Mouse (Mus musculus): ENCODE measurements around the gene Fhl3.
"Not testable (repeated sequence)": the region's sequence is repeated elsewhere in the genome, so short reads cannot be mapped to it uniquely, and the experiment has no call there.

The Fhl3 gene

DNA sequence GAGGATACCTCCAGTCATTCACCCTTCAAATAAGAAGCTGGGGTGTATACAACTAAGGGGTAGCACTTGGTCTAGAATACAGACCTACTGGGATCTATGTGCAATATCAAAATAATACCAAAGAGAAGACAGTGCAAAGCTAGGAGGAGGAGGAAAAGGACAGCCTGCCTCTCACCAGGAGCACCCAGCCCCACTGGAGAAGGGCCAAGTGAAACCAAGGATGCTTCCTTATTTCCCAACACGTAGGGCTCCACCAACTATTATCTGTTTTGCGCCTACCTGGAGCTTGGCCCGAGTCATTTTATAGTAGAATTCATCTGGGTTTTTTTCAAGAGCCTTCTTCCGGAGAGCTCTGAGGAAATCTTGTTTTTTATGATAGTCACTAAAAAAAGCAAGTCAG, 17.0 kb upstream of the Fhl3 start:
- no peak for DNase-seq (ENCODE audit: low spot score in 2 of 2)

DNA sequence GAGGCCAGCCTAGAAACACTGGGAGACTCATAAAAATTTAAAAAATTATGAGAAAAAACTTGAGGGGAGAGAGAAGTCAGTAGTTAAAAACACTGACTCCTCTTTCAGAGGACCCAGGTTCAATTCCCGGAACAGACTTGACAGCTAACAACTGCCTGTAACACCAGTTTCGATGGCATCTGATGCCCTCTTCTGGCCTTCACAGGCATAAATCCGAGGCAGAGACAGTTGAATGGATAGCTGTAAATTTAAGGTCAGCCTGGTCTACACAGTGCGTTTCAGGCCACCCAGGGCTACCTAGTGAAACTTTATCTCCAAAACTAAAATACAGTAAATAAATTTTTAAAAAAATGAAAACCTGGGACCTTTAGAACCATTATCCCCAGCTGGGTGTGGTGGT, 15.5 kb upstream of the Fhl3 start:
- no peak for DNase-seq (ENCODE audit: low spot score in 2 of 2)

DNA sequence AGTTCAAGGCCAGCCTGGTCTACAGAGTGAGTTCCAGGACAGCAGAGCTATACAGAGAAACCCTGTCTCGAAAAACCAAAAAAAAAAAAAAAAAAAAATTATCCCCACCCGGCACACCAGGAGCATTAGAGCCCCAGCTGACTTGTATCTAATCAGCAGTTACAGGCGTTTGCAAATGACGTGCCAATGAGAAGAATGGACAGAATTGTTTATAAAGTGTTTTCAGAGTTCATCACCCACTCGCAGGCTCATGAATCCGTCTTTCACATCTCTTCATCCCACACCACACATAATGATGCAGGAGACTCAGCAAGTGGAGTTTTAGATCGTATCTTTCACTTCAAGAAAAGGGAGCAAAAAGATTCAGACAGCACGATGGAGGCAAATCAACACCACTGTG, 15.0 kb upstream of the Fhl3 start:
- no peak for DNase-seq (ENCODE audit: low spot score in 2 of 2)

DNA sequence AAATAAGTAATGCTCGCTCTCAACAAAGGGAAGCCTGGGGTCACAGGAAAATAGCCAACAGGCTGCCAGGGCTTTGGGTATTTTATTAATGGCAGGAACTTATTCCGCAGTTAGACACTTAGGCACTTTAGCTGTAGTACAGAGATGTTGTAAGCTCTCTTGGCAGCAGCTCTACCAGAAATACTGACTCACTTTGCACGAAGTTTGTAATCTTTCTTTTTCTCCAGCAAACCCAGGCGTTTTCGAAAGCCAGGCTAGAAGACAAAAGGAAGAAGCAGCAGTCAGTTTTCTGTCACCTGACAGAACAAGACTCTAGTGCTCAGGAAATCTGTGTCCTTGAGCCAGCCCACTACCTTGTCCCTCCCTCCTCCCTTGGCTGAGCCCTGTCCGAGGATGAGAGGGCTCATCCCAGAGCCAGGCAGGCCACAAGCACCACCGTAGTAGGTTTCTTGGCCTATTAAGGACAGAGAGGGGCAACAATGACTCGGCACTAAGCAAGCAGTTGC, 14.6 kb upstream of the Fhl3 start:
- no peak for DNase-seq (ENCODE audit: low spot score in 2 of 2)

DNA sequence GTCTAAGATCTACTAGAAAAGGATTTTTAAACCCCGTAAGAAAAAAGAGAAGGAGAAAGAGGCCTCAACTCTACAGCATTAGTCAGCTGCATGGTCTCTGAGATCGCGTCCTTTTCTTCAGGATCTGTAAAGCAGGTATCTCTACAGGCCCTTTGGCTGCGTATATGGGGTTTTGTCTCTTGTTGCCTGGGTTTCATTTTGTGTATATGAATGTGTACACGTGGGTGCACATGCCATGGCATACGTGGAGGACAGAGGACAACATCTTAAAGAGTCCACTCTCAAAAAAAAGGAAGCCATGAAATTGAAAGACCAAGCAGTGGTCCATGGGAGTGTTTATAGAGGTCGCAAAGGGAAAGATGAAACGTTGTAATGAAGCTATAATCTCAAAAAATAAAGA, 9.0 kb upstream of the Fhl3 start:
- no peak for DNase-seq (ENCODE audit: low spot score in 2 of 2)

DNA sequence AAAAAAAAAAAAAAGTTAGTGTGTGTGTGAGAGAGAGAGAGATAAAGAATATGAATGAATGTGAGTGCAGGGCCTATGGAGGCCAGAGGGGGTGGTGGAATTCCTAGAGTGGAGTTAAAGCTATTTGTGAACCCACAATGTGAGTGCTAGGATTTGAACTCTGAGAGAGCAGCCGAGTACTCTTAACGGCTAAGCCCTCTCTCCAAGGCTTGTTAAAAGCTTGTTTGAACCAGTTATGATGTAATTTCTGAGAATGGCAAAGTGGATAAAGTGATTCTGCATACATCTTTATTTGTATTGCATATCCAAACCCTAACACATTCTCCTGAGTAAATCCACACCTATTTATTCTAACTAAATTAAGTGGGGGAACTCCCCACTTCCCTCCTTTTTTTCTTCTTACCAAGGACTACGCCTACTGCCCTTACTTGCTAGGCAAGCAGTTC, 8.1 kb upstream of the Fhl3 start:
- DNase-seq (ENCODE audit: low spot score in 2 of 2): no peak

DNA sequence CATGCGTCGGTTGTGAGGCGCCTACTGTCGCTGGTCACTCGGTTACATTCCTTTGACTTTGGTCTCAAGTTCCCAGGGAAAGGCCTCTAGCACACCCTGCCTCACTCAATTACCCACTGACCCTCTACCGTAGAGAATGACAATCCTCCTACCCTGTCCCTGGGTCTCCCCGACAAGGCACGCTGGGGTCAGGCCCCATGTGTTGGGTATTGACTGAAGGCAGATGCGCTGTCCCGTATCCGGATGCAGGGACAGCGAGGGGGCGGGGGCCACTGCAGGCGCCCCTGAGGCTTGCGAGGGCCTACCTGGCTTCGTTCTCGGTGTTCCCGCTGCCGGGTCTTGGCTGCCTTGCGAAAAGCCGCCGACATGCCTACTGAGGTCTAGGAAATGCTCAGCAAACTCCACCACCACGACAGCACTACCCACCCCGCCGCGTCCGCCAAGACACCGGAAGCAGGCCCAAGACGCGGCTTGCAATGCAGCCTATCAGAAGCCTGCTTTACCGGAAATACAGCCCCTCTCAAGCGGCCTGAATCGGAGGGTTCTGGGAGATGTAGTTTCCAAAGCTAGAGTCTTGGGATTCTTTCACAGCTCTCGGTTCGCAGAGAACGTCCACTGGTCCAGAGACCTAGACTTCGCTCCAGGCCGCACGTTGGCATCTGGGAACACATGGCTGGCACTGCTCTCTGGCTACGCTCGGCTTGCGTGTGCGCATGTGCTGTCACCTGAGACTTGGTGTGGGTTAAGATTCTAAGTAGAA, 7.2 kb upstream of the Fhl3 start, which contains the start of gene Utp11:
Gene Utp11 (minus strand): TSS at position 466 of the 760 bp plus-strand sequence.
- peak; percentile 80 to 84 for DNase-seq (ENCODE audit: low spot score in 2 of 2)

DNA sequence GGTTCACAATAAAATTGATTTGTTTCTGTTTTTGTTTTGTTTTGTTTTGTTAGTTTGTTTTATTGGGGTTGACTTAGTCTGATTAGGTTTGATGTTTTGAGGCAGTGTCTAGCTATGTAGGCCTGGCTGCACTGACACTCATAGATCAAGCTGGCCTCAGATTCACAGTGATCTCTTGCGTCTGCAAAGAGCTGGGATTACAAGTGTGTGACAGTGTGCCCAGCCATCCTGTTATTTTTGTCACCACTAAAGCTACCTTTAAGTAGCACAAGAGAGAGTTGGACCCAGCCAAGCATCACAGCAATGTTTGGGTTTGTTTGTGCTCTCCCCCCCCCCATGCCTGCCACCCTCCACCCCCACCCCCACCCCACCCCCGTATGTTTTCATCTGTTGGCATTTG, 5.9 kb upstream of the Fhl3 start:
- DNase-seq (ENCODE audit: low spot score in 2 of 2): no peak

DNA sequence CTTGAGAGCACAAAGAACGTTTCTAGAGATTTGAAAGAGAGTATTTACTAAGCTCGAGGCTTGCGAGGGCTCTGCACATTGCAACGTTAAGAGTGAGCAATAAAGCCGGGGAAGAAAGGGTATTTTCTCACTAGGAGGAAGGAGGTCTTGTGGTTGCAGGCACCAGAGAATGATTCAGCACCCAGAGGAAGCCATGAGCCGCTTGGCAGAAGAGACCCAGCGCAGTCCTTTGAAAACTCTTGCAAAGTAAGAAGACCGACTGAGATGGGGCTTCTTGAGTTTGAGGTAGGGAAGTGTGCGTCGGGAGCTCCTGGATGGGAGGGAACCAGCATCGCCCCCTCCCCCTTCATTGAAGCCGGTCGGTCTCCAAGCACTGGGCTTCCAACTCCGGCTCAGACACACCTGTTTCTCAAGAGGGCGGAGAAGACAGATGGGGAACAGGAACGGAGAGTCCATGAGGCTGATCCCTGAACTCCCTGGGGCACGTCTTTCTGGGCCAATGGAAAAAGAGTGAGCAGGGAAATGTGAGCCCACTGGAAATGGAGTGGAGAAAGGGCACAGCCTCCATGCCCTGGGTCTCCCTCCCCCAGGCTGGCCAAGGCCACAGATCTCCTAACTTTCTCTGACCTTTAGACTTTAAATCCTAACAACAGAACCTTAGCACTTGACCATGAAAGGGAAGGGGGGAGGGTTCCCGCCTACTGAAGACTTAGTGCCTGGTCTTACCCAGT, 4.5 kb upstream of the Fhl3 start:
- DNase-seq (ENCODE audit: low spot score in 2 of 2): peak in 1 of 2 experiments; percentile 47

DNA sequence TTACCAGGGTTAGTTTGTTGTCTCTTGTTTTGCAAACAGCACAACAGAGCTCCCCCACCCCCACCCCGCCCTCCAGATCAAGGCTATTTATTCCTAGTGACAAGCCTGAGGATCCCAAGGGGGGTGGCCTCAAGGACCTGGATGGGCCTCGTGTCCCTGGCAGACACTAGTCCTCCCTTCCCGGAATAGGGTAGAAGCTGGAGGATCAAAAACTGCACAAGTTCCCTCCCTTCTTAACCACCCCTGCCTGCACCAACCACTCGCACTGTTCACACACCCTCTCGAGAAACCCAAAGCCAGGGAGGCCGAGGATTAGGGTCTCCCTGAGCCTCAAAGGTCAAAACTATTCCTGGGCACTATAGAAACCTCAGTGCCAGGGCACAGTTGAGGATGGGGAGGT, 710 bp upstream of the Fhl3 start:
- no peak for DNase-seq (ENCODE audit: low spot score in 2 of 2)

DNA sequence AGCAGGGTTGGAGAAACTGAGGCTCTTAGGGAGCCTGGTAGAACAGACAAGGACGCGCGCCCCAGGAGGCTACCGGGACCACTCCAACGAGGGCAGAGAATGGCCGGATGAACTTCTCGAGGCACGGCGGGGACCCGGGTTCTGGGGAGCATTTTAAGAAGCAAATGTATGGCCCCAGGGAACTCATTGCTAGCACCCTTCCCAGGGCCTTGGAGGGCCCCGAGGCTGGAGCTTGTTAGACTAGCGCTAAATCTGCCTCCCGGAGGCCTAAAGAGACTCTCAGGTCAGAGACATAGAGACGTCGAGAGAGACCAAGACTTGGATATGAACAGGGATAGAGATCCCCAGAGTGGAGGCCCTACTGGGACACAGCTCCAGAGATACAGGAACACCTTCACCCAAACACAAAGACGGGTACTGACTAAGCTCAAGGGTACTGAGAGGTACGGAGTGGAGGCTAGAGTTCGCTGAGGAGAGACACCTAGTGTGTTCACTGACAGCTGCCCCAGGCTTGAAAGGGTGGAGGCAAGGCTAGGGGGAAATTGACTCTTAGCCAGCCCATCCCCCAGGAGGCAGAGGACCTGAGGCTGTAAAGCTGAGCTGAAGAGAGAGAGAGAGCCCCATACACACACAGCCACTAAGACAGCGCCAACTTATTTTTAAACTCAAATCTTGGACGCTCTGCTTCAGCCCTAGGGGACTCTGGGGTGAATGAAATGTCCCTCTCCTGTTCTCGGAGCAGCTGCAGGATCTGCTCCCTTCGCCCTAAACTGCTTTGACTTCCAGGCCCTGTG, 748 bp downstream of the Fhl3 start:
- peak in 1 of 2 experiments; percentile 33 for DNase-seq (ENCODE audit: low spot score in 2 of 2)

DNA sequence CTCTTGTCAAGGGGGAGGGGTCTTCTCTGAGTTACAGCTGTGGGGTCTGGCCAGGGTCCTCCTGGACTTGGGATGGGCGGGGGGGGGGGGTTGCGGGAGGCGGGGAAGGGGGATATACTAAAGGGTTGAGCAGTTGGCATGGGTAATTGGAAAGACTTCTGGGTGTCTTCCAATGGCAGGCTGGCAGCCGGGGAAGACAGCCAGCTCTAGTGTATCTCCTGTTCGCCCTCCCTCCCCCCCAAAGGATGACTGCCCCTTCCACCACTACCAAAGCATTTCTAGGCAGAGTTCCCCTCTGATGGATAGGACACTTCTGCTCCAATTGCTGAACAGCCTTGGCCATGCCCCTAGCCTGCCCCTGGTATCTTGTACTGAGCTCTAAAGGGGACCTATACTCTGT, 1.4 kb downstream of the Fhl3 start:
- no peak for DNase-seq (ENCODE audit: low spot score in 2 of 2)

DNA sequence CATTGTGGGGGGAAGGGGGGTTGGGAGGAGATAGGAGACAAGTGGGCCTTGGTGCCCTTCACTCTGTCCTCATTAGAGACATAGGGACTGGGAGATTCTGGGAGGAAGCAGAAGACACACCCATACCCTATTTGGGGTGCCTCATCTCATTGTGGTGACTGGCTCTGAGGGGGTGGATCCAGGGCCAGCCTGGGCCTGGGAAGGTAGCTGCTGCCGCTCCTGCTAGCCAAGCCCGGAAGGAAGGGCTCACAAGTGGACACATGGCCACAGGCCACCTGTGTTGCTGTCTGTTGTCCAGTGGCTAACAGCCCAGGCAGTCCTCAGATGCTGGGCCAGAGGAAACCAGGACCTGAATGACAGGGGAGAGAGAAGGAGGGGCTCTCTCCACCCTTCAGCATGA, 2.9 kb downstream of the Fhl3 start:
- no peak for DNase-seq (ENCODE audit: low spot score in 2 of 2)

DNA sequence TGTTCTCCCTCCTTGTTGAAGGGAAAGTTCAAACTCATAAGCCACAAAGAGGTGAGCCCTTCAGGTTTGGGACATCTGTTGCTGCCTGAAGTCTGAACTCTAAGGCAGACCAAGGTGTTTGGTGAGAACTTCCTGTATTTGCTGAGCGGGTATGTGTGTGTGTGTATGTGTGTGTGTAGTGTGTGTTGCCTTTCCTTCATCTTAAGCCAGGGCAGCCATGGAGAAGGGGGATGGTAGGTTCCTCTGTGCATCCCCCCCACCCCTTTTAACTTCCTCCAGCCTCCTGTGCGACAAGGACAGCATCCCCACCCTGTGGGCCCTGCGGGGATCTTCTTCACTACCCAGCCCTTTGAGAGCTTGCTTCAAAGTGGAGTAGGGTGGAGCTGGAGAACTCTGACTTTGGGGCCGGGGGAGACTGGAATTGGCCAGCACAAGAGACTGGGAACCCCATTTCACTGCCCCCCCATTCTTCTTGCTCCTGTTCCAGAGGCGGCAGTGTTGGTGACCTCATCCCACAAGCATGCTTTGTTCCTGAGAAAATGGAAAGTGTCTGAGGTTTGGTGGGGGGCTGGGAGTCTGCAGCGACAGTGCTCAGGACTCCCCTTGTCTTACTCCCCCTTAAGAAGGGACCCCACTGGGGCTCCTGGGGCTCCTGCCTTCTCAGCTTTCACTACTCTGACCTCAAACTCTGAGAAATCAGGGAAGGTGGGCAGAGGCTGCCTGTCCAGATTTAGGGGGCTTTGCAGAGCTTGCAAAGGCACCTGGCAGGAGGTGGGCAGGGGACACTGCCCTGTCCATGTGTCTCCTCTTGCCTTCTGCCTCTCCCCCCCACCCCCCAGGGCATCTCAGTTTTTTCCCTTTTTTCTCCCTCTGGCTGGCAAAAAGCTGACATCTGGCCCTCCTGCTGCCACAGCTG, 3.6 kb downstream of the Fhl3 start:
- peak; percentile 47 to 52 for DNase-seq (ENCODE audit: low spot score in 2 of 2)

DNA sequence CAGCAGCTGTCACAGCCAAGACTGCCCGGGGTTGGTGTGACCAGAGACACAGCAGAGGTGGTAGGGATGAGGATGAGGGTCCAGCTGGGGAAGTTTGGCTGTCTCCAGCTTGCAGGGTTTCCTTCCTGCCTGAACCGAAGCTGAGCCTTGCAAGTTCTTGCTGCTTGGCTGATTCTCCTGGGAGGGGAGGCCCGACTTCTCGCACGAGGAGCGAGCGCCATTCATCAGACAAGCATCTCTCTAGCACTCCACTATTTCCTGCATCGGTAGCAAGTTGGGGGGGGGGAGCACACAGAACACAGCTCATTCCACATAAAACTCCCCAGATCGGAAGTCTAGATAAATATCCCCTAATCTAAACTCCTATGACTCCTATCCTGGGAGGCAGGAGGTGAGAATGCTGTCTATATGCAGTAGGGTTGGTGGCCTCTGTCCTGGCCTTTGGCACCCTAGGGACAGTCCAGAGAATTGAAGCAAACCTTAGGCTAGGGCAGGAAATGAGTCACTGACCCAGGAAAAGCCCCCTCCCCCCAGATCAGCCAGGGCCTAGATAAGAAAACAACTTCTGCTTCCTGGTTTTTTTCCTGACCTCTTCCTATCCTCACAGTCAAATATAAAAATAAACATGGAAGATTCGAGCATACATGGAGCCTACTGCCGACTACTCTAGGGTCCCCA, 4.4 kb downstream of the Fhl3 start:
- peak in 1 of 2 experiments; percentile 27 for DNase-seq (ENCODE audit: low spot score in 2 of 2)

DNA sequence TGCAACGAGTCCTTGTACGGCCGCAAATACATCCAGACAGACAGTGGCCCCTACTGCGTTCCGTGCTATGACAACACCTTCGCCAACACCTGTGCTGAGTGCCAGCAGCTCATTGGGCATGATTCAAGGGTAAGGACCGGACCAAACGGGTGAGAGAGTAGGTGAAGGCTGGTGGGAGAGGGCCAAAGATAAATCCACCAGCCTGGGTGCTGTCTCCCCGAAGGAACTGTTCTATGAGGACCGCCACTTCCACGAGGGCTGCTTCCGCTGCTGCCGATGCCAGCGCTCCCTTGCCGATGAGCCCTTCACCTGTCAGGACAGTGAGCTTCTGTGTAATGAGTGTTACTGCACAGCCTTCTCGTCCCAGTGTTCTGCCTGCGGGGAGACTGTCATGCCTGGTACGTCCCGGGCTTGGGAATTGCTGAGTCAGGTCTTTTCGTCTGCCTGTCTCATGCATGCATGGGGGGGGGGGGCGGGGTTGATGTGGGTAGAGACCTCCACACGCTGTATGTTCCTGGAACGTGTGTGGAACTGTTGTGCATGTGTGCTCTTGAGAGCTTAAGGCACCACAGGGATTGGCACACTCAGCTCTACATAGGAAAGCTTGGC, 5.3 kb downstream of the Fhl3 start:
- DNase-seq (ENCODE audit: low spot score in 2 of 2): no peak

DNA sequence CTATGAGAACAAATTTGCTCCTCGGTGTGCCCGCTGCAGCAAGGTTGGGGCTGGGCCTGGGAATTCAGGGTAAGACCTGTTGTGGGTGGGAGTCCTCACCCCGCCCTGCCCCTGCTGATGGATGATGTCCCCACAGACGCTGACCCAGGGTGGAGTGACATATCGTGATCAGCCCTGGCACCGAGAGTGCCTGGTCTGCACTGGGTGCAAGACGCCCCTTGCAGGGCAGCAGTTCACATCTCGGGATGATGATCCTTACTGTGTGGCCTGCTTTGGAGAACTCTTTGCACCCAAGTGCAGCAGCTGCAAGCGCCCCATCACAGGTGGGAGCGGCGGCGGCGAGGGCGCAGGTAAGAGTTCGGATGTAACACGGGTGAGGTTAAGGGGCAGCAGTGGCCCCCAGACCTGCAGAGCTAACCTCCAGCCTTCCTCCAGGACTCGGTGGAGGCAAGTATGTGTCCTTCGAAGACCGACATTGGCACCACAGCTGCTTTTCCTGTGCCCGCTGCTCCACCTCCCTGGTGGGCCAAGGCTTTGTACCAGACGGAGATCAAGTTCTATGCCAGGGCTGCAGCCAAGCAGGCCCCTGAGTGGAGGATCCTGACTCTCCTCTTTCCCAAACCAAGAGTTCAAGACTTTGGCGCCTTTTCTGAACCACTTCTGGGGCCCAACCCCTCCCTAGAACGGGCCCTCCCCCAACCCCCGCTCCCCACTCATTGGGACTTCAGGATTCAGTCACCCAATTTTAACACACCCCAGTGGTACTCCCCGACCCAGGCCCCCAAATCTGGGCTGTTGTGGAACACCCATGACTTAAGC, 7.1 kb downstream of the Fhl3 start:
- peak in 1 of 2 experiments; percentile 29 for DNase-seq (ENCODE audit: low spot score in 2 of 2)

DNA sequence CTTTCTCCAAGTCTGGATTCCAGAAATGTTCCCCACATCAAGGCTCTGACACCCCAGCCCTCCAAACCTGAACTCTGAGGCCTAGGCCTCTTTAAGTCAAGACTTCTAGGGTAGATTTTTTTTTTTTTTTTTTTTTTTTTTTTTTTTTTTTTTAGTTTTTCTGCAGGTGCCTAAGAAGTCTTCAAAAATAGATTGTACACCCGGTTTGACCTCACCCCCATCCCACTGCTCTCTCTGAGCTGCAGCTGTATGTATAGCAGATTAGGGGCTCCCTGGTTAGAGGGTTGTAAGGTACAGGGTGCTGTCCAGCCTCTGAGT, 7.7 kb downstream of the Fhl3 start:
- DNase-seq (ENCODE audit: low spot score in 2 of 2): not testable (repeated sequence)
